Mouse (Mus musculus): ENCODE data around the gene Kif22. TPM values are rescaled to one million over a fixed set of nuclear protein-coding genes. Genes with fewer than 3 reads are reported as not detected.
A peak's percentile ranks its signal among the peaks of the same experiment; 100 is the strongest.

Gene Kif22
- polyA plus RNA-seq, 1 experiment, result 75.4 TPM

- H3ac ChIP-seq (ENCODE audit: control insufficient read depth, insufficient read length, low read depth), result peak overlapping the region; percentile 62
- peaks cover 15% of the 10 kb centered on the region for H3K36me3 ChIP-seq (ENCODE audit: control insufficient read depth, insufficient read depth)
- peaks cover 18% of the 10 kb centered on the region for H3K79me3 ChIP-seq (ENCODE audit: low read depth)
- peak overlapping the region; percentile 51 for H3K4me3 ChIP-seq (ENCODE audit: insufficient read depth, poor library complexity, severe bottlenecking)
- H3K79me2 ChIP-seq (ENCODE audit: control insufficient read depth, insufficient read depth), result peaks cover 39% of the 10 kb centered on the region
- no peaks in the 10 kb centered on the region for H3K27me3 ChIP-seq (ENCODE audit: control insufficient read depth, insufficient read depth, insufficient read length)
- TF ChIP-seq CTCF (IDR thresholded peaks at IDR 0.05; ENCODE audit: control insufficient read depth, insufficient read depth, insufficient read length) (no peak), MAX (IDR thresholded peaks at IDR 0.05) (no peak), MYOG (IDR thresholded peaks at IDR 0.05; ENCODE audit: control insufficient read depth, extremely low read depth, insufficient read length) (no peak), FOSL1 (IDR thresholded peaks at IDR 0.05; ENCODE audit: insufficient read depth, low read length, poor library complexity, severe bottlenecking) (no peak), MYOD1 (IDR thresholded peaks at IDR 0.05; ENCODE audit: control insufficient read depth, insufficient read length, low read depth) (no peak), USF1 (IDR thresholded peaks at IDR 0.05; ENCODE audit: low read depth) (no peak), CEBPB (IDR thresholded peaks at IDR 0.05; ENCODE audit: low read depth) (no peak)
Measured at GRCm38 (mm10) chr7:127016486-127016938, 25.8 kb downstream of the Kif22 start.

- Histone ChIP-seq H3K36me3 (ENCODE audit: control insufficient read depth, insufficient read depth) (peaks cover 15% of the 10 kb centered on the region), H3K79me2 (ENCODE audit: control insufficient read depth, insufficient read depth) (peaks cover 39% of the 10 kb centered on the region), H3ac (ENCODE audit: control insufficient read depth, insufficient read length, low read depth) (peak within 1 kb of the TSS; percentile 62), H3K27me3 (ENCODE audit: control insufficient read depth, insufficient read depth, insufficient read length) (no peaks in the 10 kb centered on the region), H3K79me3 (ENCODE audit: low read depth) (peaks cover 18% of the 10 kb centered on the region), H3K4me3 (ENCODE audit: insufficient read depth, poor library complexity, severe bottlenecking) (peak within 1 kb of the TSS; percentile 51)
- TF ChIP-seq MYOD1 (IDR thresholded peaks at IDR 0.05; ENCODE audit: control insufficient read depth, insufficient read length, low read depth) (no peak), MAX (IDR thresholded peaks at IDR 0.05) (no peak), MYOG (IDR thresholded peaks at IDR 0.05; ENCODE audit: control insufficient read depth, extremely low read depth, insufficient read length) (no peak), CEBPB (IDR thresholded peaks at IDR 0.05; ENCODE audit: low read depth) (no peak), CTCF (IDR thresholded peaks at IDR 0.05; ENCODE audit: control insufficient read depth, insufficient read depth, insufficient read length) (no peak)
Measured at GRCm38 (mm10) chr7:127016481-127016485, 26.0 kb downstream of the Kif22 start, which contains the start of gene Pagr1b. TSS of gene Pagr1b (minus strand) at chr7:127016484.

GRCm38 (mm10) chr7:127016081-127016480, 26.2 kb downstream of the Kif22 start:
- Histone ChIP-seq H3K4me3 (ENCODE audit: insufficient read depth, poor library complexity, severe bottlenecking) (peak overlapping the region; percentile 51), H3K36me3 (ENCODE audit: control insufficient read depth, insufficient read depth) (peaks cover 15% of the 10 kb centered on the region), H3K79me2 (ENCODE audit: control insufficient read depth, insufficient read depth) (peaks cover 39% of the 10 kb centered on the region), H3K79me3 (ENCODE audit: low read depth) (peaks cover 18% of the 10 kb centered on the region), H3ac (ENCODE audit: control insufficient read depth, insufficient read length, low read depth) (peak overlapping the region; percentile 62), H3K27me3 (ENCODE audit: control insufficient read depth, insufficient read depth, insufficient read length) (no peaks in the 10 kb centered on the region)
- no peak for TF ChIP-seq MYOD1 (IDR thresholded peaks at IDR 0.05; ENCODE audit: control insufficient read depth, insufficient read length, low read depth)
- no peak for TF ChIP-seq MYOG (IDR thresholded peaks at IDR 0.05; ENCODE audit: control insufficient read depth, extremely low read depth, insufficient read length)
- no peak for TF ChIP-seq CEBPB (IDR thresholded peaks at IDR 0.05; ENCODE audit: low read depth)
- TF ChIP-seq FOSL1 (IDR thresholded peaks at IDR 0.05; ENCODE audit: insufficient read depth, low read length, poor library complexity, severe bottlenecking), result no peak
- no peak for TF ChIP-seq USF1 (IDR thresholded peaks at IDR 0.05; ENCODE audit: low read depth)
- no peak for TF ChIP-seq MAX (IDR thresholded peaks at IDR 0.05)
- TF ChIP-seq CTCF (IDR thresholded peaks at IDR 0.05; ENCODE audit: control insufficient read depth, insufficient read depth, insufficient read length), result no peak

GRCm38 (mm10) chr7:127014993-127015392, 27.3 kb downstream of the Kif22 start:
- Histone ChIP-seq H3K79me3 (ENCODE audit: low read depth) (peaks cover 19% of the 10 kb centered on the region), H3K36me3 (ENCODE audit: control insufficient read depth, insufficient read depth) (peaks cover 15% of the 10 kb centered on the region), H3K27me3 (ENCODE audit: control insufficient read depth, insufficient read depth, insufficient read length) (no peaks in the 10 kb centered on the region), H3K79me2 (ENCODE audit: control insufficient read depth, insufficient read depth) (peaks cover 39% of the 10 kb centered on the region), H3ac (ENCODE audit: control insufficient read depth, insufficient read length, low read depth) (peak overlapping the region; percentile 53), H3K4me3 (ENCODE audit: insufficient read depth, poor library complexity, severe bottlenecking) (no peak overlapping the region)
- TF ChIP-seq USF1 (IDR thresholded peaks at IDR 0.05; ENCODE audit: low read depth) (no peak), CTCF (IDR thresholded peaks at IDR 0.05; ENCODE audit: control insufficient read depth, insufficient read depth, insufficient read length) (no peak), MYOD1 (IDR thresholded peaks at IDR 0.05; ENCODE audit: control insufficient read depth, insufficient read length, low read depth) (no peak)

GRCm38 (mm10) chr7:127014320-127014719, 28.0 kb downstream of the Kif22 start, which contains the start of gene Mvp:
TSS of gene Mvp (minus strand) at chr7:127014621.
- H3ac ChIP-seq (ENCODE audit: control insufficient read depth, insufficient read length, low read depth), result peak within 1 kb of the TSS; percentile 58
- H3K27me3 ChIP-seq (ENCODE audit: control insufficient read depth, insufficient read depth, insufficient read length), result no peaks in the 10 kb centered on the region
- H3K79me2 ChIP-seq (ENCODE audit: control insufficient read depth, insufficient read depth), result peaks cover 39% of the 10 kb centered on the region
- peak within 1 kb of the TSS; percentile 43 for H3K4me3 ChIP-seq (ENCODE audit: insufficient read depth, poor library complexity, severe bottlenecking)
- no peak for TF ChIP-seq MYOD1 (IDR thresholded peaks at IDR 0.05; ENCODE audit: control insufficient read depth, insufficient read length, low read depth)
- no peak for TF ChIP-seq FOSL1 (IDR thresholded peaks at IDR 0.05; ENCODE audit: insufficient read depth, low read length, poor library complexity, severe bottlenecking)
- no peak for TF ChIP-seq MYOG (IDR thresholded peaks at IDR 0.05; ENCODE audit: control insufficient read depth, extremely low read depth, insufficient read length)
- peaks cover 15% of the 10 kb centered on the region for H3K36me3 ChIP-seq (ENCODE audit: control insufficient read depth, insufficient read depth)
- H3K79me3 ChIP-seq (ENCODE audit: low read depth), result peaks cover 19% of the 10 kb centered on the region

GRCm38 (mm10) chr7:127013385-127013784, 28.9 kb downstream of the Kif22 start:
- Histone ChIP-seq H3ac (ENCODE audit: control insufficient read depth, insufficient read length, low read depth) (no peak overlapping the region), H3K4me3 (ENCODE audit: insufficient read depth, poor library complexity, severe bottlenecking) (no peak overlapping the region), H3K36me3 (ENCODE audit: control insufficient read depth, insufficient read depth) (peaks cover 15% of the 10 kb centered on the region), H3K79me2 (ENCODE audit: control insufficient read depth, insufficient read depth) (peaks cover 39% of the 10 kb centered on the region), H3K27me3 (ENCODE audit: control insufficient read depth, insufficient read depth, insufficient read length) (no peaks in the 10 kb centered on the region), H3K79me3 (ENCODE audit: low read depth) (peaks cover 19% of the 10 kb centered on the region)
- TF ChIP-seq USF1 (IDR thresholded peaks at IDR 0.05; ENCODE audit: low read depth) (no peak), CTCF (IDR thresholded peaks at IDR 0.05; ENCODE audit: control insufficient read depth, insufficient read depth, insufficient read length) (no peak), MAX (IDR thresholded peaks at IDR 0.05) (no peak), FOSL1 (IDR thresholded peaks at IDR 0.05; ENCODE audit: insufficient read depth, low read length, poor library complexity, severe bottlenecking) (no peak), MYOG (IDR thresholded peaks at IDR 0.05; ENCODE audit: control insufficient read depth, extremely low read depth, insufficient read length) (no peak), MYOD1 (IDR thresholded peaks at IDR 0.05; ENCODE audit: control insufficient read depth, insufficient read length, low read depth) (no peak), CEBPB (IDR thresholded peaks at IDR 0.05; ENCODE audit: low read depth) (no peak)
